Mouse (Mus musculus): ENCODE data around the gene Pkp3. TPM values are rescaled to one million over a fixed set of nuclear protein-coding genes. Genes with fewer than 3 reads are reported as not detected.
A peak's percentile ranks its signal among the peaks of the same experiment; 100 is the strongest.

The Pkp3 gene
- polyA plus RNA-seq, 2 experiments, result 38.8 to 65.9 TPM

GRCm38 (mm10) chr7:141038090-141039032, 39.7 kb upstream of the Pkp3 start:
- Histone ChIP-seq H3K4me2 (replicated peaks; ENCODE audit: low read depth, low read length, severe bottlenecking) (no peak overlapping the region), H3K27me3 (ENCODE audit: control insufficient read depth, insufficient read depth, low read length) (no peaks in the 10 kb centered on the region), H3K4me1 (ENCODE audit: control insufficient read depth, insufficient read depth, low read length) (peaks cover 20% of the 10 kb centered on the region), H3K4me3 (replicated peaks; ENCODE audit: low read length) (no peak overlapping the region), H3K9ac (ENCODE audit: low read depth, low read length, severe bottlenecking) (no peak overlapping the region), H3K27ac (replicated peaks; ENCODE audit: low read depth, low read length) (no peak overlapping the region), H3K9me3 (ENCODE audit: control insufficient read depth, low read length) (no peaks in the 10 kb centered on the region), H3K36me3 (ENCODE audit: control insufficient read depth, insufficient read depth, low read length) (no peaks in the 10 kb centered on the region)
- WGBS, result 70% methylated on average over 20 of the region's 21 CpGs
- DNase-seq (ENCODE audit: low spot score), result no peak
- TF ChIP-seq POLR2A (IDR thresholded peaks at IDR 0.05; ENCODE audit: borderline replicate concordance, extremely low read depth, insufficient read depth, insufficient read length), result no peak
- no peak for ATAC-seq (ENCODE audit: low FRiP score, low read depth)

- Histone ChIP-seq H3K36me3 (ENCODE audit: control insufficient read depth, insufficient read depth, low read length) (no peaks in the 10 kb centered on the region), H3K4me3 (replicated peaks; ENCODE audit: low read length) (no peak overlapping the region), H3K27me3 (ENCODE audit: control insufficient read depth, insufficient read depth, low read length) (no peaks in the 10 kb centered on the region), H3K27ac (replicated peaks; ENCODE audit: low read depth, low read length) (no peak overlapping the region), H3K4me2 (replicated peaks; ENCODE audit: low read depth, low read length, severe bottlenecking) (no peak overlapping the region), H3K9me3 (ENCODE audit: control insufficient read depth, low read length) (no peaks in the 10 kb centered on the region), H3K9ac (ENCODE audit: low read depth, low read length, severe bottlenecking) (no peak overlapping the region), H3K4me1 (ENCODE audit: control insufficient read depth, insufficient read depth, low read length) (peaks cover 17% of the 10 kb centered on the region)
- 96% methylated on average over 4 of the region's 4 CpGs for WGBS
- TF ChIP-seq POLR2A (IDR thresholded peaks at IDR 0.05; ENCODE audit: borderline replicate concordance, extremely low read depth, insufficient read depth, insufficient read length), result no peak
- no peak for DNase-seq (ENCODE audit: low spot score)
- no peak for ATAC-seq (ENCODE audit: low FRiP score, low read depth)
These were observed 38.5 kb upstream of the Pkp3 start for GRCm38 (mm10) chr7:141039386-141040107.

- Histone ChIP-seq H3K27ac (replicated peaks; ENCODE audit: low read depth, low read length) (peak overlapping the region; percentile 88), H3K27me3 (ENCODE audit: control insufficient read depth, insufficient read depth, low read length) (no peaks in the 10 kb centered on the region), H3K4me1 (ENCODE audit: control insufficient read depth, insufficient read depth, low read length) (peaks cover 17% of the 10 kb centered on the region), H3K4me2 (replicated peaks; ENCODE audit: low read depth, low read length, severe bottlenecking) (0 out of 2 replicates have a peak overlapping the region, but pooled peaks have one; percentile 2), H3K4me3 (replicated peaks; ENCODE audit: low read length) (no peak overlapping the region), H3K9me3 (ENCODE audit: control insufficient read depth, low read length) (no peaks in the 10 kb centered on the region), H3K9ac (ENCODE audit: low read depth, low read length, severe bottlenecking) (no peak overlapping the region), H3K36me3 (ENCODE audit: control insufficient read depth, insufficient read depth, low read length) (no peaks in the 10 kb centered on the region)
- 29% methylated on average over 6 of the region's 9 CpGs for WGBS
- no peak for TF ChIP-seq POLR2A (IDR thresholded peaks at IDR 0.05; ENCODE audit: borderline replicate concordance, extremely low read depth, insufficient read depth, insufficient read length)
- no peak for DNase-seq (ENCODE audit: low spot score)
- ATAC-seq (ENCODE audit: low FRiP score, low read depth), result peak; percentile 24; the same call in 1 of the 2 replicates
These were observed 37.0 kb upstream of the Pkp3 start for GRCm38 (mm10) chr7:141040867-141041606.

DNA sequence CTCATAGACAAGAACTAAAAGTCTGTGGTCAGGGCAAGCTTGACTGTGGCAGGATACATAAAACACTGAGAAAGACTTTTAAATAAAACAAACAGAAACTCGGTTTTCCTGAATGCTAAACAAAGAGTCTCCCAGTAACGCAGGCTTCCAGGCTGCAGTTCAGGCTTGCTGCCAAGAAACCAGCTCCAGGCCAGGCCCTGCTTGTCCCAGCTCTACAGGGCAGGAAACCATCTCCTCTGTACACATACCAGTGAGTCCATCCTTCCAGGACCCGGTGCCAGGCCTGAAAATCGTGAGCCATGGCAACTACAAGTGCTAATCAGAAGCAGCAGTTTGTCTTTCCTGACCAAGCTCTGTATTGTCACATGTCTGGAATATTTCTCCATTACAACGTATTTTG, 36.4 kb upstream of the Pkp3 start:
- Histone ChIP-seq H3K9ac (ENCODE audit: low read depth, low read length, severe bottlenecking) (no peak overlapping the region), H3K4me3 (replicated peaks; ENCODE audit: low read length) (no peak overlapping the region), H3K27me3 (ENCODE audit: control insufficient read depth, insufficient read depth, low read length) (no peaks in the 10 kb centered on the region), H3K4me1 (ENCODE audit: control insufficient read depth, insufficient read depth, low read length) (peaks cover 17% of the 10 kb centered on the region), H3K27ac (replicated peaks; ENCODE audit: low read depth, low read length) (peak overlapping the region; percentile 88), H3K36me3 (ENCODE audit: control insufficient read depth, insufficient read depth, low read length) (no peaks in the 10 kb centered on the region), H3K4me2 (replicated peaks; ENCODE audit: low read depth, low read length, severe bottlenecking) (0 out of 2 replicates have a peak overlapping the region, but pooled peaks have one; percentile 2), H3K9me3 (ENCODE audit: control insufficient read depth, low read length) (no peaks in the 10 kb centered on the region)
- DNase-seq (ENCODE audit: low spot score), result peak; percentile 88
- ATAC-seq (ENCODE audit: low FRiP score, low read depth), result peak; percentile 73
- TF ChIP-seq POLR2A (IDR thresholded peaks at IDR 0.05; ENCODE audit: borderline replicate concordance, extremely low read depth, insufficient read depth, insufficient read length), result no peak
- WGBS, result 15% methylated on average over 5 of the region's 5 CpGs

DNA sequence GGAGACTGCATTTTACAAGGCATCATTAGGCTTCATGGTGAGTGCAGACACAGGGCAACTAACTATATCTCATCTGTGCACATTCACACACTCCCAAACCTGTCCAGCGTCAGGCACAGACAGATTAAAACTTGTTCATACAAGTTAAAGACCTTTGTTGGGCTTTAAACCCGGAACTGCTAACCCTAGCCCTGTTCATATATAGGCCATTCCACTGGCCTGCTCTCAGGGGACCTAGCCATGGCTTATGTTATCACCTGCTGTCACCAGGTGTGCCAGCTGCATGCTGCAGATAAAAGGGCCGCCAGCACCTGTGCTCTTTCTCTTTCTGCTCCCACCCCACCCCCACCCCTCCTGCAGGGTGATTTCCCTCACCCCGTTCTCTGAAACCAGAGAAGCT, 35.5 kb upstream of the Pkp3 start:
- Histone ChIP-seq H3K4me3 (replicated peaks; ENCODE audit: low read length) (no peak overlapping the region), H3K27me3 (ENCODE audit: control insufficient read depth, insufficient read depth, low read length) (no peaks in the 10 kb centered on the region), H3K4me2 (replicated peaks; ENCODE audit: low read depth, low read length, severe bottlenecking) (no peak overlapping the region), H3K4me1 (ENCODE audit: control insufficient read depth, insufficient read depth, low read length) (peaks cover 26% of the 10 kb centered on the region), H3K9ac (ENCODE audit: low read depth, low read length, severe bottlenecking) (no peak overlapping the region), H3K27ac (replicated peaks; ENCODE audit: low read depth, low read length) (peak overlapping the region; percentile 55), H3K36me3 (ENCODE audit: control insufficient read depth, insufficient read depth, low read length) (no peaks in the 10 kb centered on the region), H3K9me3 (ENCODE audit: control insufficient read depth, low read length) (no peaks in the 10 kb centered on the region)
- DNase-seq (ENCODE audit: low spot score) (no peak), ATAC-seq (ENCODE audit: low FRiP score, low read depth) (no peak)
- TF ChIP-seq POLR2A (IDR thresholded peaks at IDR 0.05; ENCODE audit: borderline replicate concordance, extremely low read depth, insufficient read depth, insufficient read length), result no peak
- WGBS, result 20% methylated on average over 4 of the region's 4 CpGs

All from limb, embryonic 14.5 days (tissue).